Mouse (Mus musculus): ENCODE measurements at regions not wholly inside any gene's neighbourhood (a gene's known extent, or its start where the extent isn't known, plus 50 kb on each side); places are given as distances from the start of the nearest gene placed in this dataset. TPM values are rescaled to one million over a fixed set of nuclear protein-coding genes. Genes with fewer than 3 reads are reported as not detected.

DNA sequence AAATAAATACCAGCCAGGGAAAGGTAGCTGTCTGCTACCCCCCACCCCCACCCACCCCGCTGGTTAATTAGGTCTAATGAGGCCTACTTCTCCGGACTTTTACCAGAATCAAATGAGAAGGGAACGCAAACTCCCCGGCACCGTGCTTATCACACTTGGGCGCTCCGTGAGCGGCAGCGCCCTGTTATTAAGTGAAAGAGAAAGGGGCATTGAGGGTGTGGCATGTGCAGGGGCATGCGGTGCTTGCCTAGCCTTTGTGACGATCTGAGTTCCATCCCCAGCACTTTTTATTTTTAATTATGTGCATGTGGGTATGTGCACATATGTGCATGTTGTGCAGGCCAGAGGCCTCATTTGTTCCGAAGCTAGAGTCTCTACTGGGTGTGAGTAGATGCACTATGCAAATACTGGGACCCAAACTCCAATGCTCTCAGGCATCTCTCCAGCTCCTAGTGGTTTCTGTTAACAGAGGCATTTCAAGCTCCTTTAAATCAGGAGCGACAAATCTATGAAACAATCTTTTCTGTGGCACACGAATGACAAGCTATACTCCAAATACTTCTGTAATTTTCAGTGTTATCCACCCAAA is 57.8 kb upstream of the Peli1 start:
- DNase-seq (ENCODE audit: low spot score in 2 of 2) = no peak

DNA sequence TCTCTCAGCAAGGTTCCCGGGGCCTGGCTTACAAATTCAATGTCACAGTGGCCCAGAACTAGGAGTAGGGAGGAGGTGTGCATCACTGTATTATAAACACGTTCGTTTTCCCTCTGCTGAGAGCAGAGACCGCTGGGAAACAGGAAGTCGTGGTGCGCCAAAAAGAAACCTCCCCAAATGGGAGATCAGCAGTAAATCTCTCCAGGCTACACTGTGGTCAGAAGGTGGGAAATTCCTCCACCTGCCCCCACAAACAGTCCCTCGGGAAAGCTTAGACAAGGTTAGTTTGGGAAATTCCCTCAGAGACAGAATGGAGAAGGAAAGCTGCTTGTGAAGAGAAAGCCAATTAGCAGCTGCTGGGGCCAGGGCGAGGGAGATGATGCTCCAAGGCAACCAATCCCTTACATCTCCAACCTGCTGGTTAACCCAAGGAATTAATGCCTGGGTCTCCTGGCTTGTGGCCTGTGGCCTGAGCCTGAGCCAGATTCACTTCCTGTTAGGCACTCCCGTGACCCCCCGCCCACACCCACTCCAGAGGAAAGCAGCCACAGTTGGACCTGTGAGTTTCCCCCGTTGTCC is 57.2 kb upstream of the Peli1 start:
- DNase-seq (ENCODE audit: low spot score in 2 of 2) = no peak

DNA sequence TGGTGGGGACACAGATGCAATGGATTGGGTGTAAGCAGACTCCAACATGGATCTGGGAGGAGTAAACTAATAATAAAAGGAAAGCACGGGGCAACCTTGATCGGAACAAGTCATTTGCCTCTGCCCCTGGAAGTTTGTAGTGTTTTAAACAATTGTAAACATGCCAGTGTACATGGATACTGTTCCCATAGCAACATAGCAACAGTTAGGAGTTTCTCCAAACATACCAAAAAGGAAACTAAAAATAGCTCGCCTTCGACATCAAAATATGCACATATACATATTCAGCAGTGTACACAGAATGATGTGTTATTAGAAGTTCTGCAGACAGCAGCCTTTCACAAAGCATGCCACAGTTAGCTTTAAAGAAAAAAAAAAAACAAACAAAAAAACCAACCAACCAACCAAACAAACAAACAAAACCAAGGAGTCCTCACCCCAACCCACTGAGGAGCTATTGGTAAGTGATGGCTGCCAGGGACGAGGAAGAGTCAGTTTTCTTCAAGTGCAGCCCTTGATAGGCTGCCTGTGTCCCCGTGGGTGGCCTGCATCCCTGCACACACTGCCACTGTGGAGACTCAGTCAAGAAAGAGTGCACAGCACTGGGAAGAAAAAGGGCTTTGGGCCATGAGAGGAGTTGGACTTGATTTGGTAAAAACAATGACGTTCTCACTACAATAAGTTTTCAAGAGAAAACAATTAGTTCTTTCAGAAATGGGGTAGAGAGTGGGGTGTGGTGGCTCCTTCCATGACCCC is 54.8 kb upstream of the Peli1 start:
- DNase-seq (ENCODE audit: low spot score in 2 of 2) = no peak

DNA sequence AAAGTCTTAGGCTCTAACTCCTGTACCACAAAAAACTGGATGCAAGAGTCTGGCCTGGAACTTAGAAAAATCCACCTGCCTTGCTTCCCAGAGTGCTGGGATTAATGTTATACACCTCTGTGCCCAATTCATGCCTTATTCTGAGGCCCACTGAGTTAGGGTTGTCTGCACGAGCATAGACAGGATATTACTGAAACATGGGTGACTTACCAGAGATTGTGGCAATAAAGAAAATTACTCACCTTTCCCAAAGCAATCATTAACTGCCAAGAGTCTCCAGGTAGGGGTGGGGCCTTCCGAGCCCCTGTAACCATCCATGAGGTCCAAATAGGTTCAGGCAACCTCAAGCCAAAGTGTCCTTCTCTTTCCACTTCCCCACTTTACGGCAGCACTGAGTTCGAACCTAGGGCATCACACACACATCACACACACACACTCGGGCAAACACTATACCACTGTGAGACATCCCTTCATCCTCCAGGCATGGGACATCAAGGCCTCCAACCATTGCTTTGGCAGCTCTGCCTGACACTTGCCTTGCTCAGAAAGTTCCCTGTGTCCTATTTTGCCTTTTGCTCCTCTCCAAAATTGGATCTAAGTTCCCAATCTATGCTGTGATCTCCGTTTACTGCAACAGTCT is 53.7 kb upstream of the Peli1 start:
- DNase-seq (ENCODE audit: low spot score in 2 of 2) = no peak

DNA sequence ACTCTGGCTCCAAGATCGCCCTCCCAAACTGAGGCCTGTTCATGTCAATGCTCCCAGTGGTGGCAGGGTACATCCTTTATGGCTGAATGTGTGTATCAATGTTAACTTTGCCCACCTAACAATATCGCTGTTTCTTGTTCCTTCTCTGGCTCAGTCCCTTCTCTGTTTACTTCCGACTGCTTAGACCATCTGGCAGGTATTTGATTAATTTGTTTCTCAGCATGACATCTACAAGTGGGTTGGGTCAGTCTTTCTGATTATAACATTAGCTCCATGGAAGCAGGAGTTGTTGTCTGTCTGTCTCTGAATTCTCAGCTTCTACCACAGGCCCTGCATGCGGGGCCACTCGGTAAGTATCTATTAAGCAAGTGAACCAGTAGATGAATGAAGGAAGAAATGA is 49.9 kb upstream of the Peli1 start:
- no peak for DNase-seq (ENCODE audit: low spot score in 2 of 2)

Small RNA genes lying in the stretch of these regions (microRNA-seq; reads per million reads assigned to microRNA genes)
- not detected for gene Gm23681
